Mouse (Mus musculus) lung, adult 2 months (tissue): ENCODE measurements around the gene Mst1. TPM values are rescaled to one million over a fixed set of nuclear protein-coding genes. Genes with fewer than 3 reads are reported as not detected.

Source experiments
- DNase-seq: peaks from one replicate; pipeline ENCODE4 v3.0.0; 2022
- H3K4me1 ChIP-seq: fragments of 200-500 bp; 2 replicates; pipeline ENCODE4 v1.6.1; 2011; ENCODE audit warnings: low read length; ENCODE audit not compliant: control insufficient read depth, insufficient read depth
- H3K4me3 ChIP-seq: fragments of 200-500 bp; replicated peaks from 2 replicates; pipeline ENCODE3; 2011; ENCODE audit warnings: low read depth, mild to moderate bottlenecking, control low read depth, low read length; ENCODE audit errors: extremely low read depth
- CTCF ChIP-seq: fragments of 200-500 bp; IDR thresholded peaks from 2 replicates; pipeline ENCODE4 v1.5.1; 2011; ENCODE audit warnings: mild to moderate bottlenecking, low read length, control low read depth; ENCODE audit not compliant: insufficient read depth
- POLR2A ChIP-seq: fragments of 200-500 bp; IDR thresholded peaks from 2 replicates; pipeline ENCODE4 v1.6.1; 2011; ENCODE audit warnings: low read depth, mild to moderate bottlenecking, control low read depth, low read length, borderline replicate concordance; ENCODE audit errors: extremely low read depth
- WGBS: fragments of 180-500 bp; shearing (Covaris S2); methylation state at CpG from one replicate; pipeline ENCODE4 v1.1.7; 2018; 5-methylcytosine and 5-hydroxymethylcytosine counted together
- polyA plus RNA-seq: library from polyadenylated mRNA; depleted of rRNA; stranded (reverse); fragments of >200 nt; gene quantifications from 2 replicates; pipeline ENCODE4 v1.2.3, GENCODE M21; 2012; rRNA removed

The Mst1 gene
- polyA plus RNA-seq, 1 experiment = 2.5 TPM

GRCm38 (mm10) chr9:108125731-108126130, 45.5 kb downstream of the Mst1 start:
- TF ChIP-seq CTCF (no peak), POLR2A (no peak)
- Histone ChIP-seq H3K4me3 (no peak overlapping the region), H3K4me1 (no peaks in the 10 kb centered on the region)
- 92% methylated on average over 8 of the region's 8 CpGs for WGBS
- no peak for DNase-seq

- DNase-seq = no peak
- TF ChIP-seq CTCF = no peak
- no peak for TF ChIP-seq POLR2A
- H3K4me1 ChIP-seq = no peaks in the 10 kb centered on the region
- no peak overlapping the region for H3K4me3 ChIP-seq
- 77% methylated on average over 17 of the region's 17 CpGs for WGBS
Observed at GRCm38 (mm10) chr9:108126436-108127180, 46.4 kb downstream of the Mst1 start.

GRCm38 (mm10) chr9:108128248-108128647, 48.0 kb downstream of the Mst1 start:
- no peak for DNase-seq
- no peaks in the 10 kb centered on the region for H3K4me1 ChIP-seq
- no peak overlapping the region for H3K4me3 ChIP-seq
- 82% methylated on average over 11 of the region's 11 CpGs for WGBS
- no peak for TF ChIP-seq CTCF
- TF ChIP-seq POLR2A = no peak

- DNase-seq = no peak
- 67% methylated on average over 13 of the region's 13 CpGs for WGBS
- Histone ChIP-seq H3K4me3 (no peak overlapping the region), H3K4me1 (no peaks in the 10 kb centered on the region)
- no peak for TF ChIP-seq CTCF
- TF ChIP-seq POLR2A = no peak
Observed at GRCm38 (mm10) chr9:108129042-108129948, 49.1 kb downstream of the Mst1 start.

- Histone ChIP-seq H3K4me1 (no peaks in the 10 kb centered on the region), H3K4me3 (no peak overlapping the region)
- WGBS = 78% methylated on average over 5 of the region's 5 CpGs
- no peak for TF ChIP-seq POLR2A
- TF ChIP-seq CTCF = no peak
- DNase-seq = no peak
Observed at GRCm38 (mm10) chr9:108131502-108131901, 51.3 kb downstream of the Mst1 start.

- TF ChIP-seq CTCF (no peak), POLR2A (no peak)
- Histone ChIP-seq H3K4me1 (no peaks in the 10 kb centered on the region), H3K4me3 (no peak overlapping the region)
- no peak for DNase-seq
- 89% methylated on average over 3 of the region's 3 CpGs for WGBS
Observed at GRCm38 (mm10) chr9:108132373-108132772, 52.1 kb downstream of the Mst1 start.

- no peak overlapping the region for H3K4me3 ChIP-seq
- WGBS = 84% methylated on average over 1 of the region's 1 CpGs
- no peaks in the 10 kb centered on the region for H3K4me1 ChIP-seq
- DNase-seq = no peak
- TF ChIP-seq POLR2A (no peak), CTCF (no peak)
Observed at GRCm38 (mm10) chr9:108133478-108133877, 53.2 kb downstream of the Mst1 start.

Other genes starting within 250 kb of the Mst1 start
- gene Rbm6, start 207.2 kb upstream of the Mst1 start, polyA plus RNA-seq = 13.0 and 19.0 TPM in 2 replicates
- gene Mon1a, start 192.3 kb upstream of the Mst1 start, polyA plus RNA-seq = 29.4 and 31.7 TPM in 2 replicates
- gene Mst1r, start 173.6 kb upstream of the Mst1 start, polyA plus RNA-seq = 17.8 and 27.4 TPM in 2 replicates
- gene Actl11, start 152.0 kb upstream of the Mst1 start, polyA plus RNA-seq = not detected in 2 replicates
- 0.06 and 0.09 TPM in 2 replicates for gene Camkv, start 144.8 kb upstream of the Mst1 start, polyA plus RNA-seq
- 0.79 and 0.93 TPM in 2 replicates for gene Traip, start 130.3 kb upstream of the Mst1 start, polyA plus RNA-seq
- 94.0 and 124 TPM in 2 replicates for gene Uba7, start 104.9 kb upstream of the Mst1 start, polyA plus RNA-seq
- gene Gm20661, start 97.4 kb upstream of the Mst1 start, polyA plus RNA-seq = 3.3 and 5.5 TPM in 2 replicates
- gene Inka1, start 94.6 kb upstream of the Mst1 start, polyA plus RNA-seq = 23.1 and 26.6 TPM in 2 replicates
- 72.3 and 89.2 TPM in 2 replicates for gene Cdhr4, start 87.9 kb upstream of the Mst1 start, polyA plus RNA-seq
- 6.3 and 11.5 TPM in 2 replicates for gene Gm20662, start 84.1 kb upstream of the Mst1 start, polyA plus RNA-seq
- 116 and 132 TPM in 2 replicates for gene Ip6k1, start 77.9 kb upstream of the Mst1 start, polyA plus RNA-seq
- gene Gmppb, start 31.2 kb upstream of the Mst1 start, polyA plus RNA-seq = 14.6 and 20.3 TPM in 2 replicates
- gene Amigo3, start 27.3 kb upstream of the Mst1 start, polyA plus RNA-seq = 2.3 and 3.2 TPM in 2 replicates
- gene Rnf123, start 2.9 kb downstream of the Mst1 start, polyA plus RNA-seq = 78.6 and 88.0 TPM in 2 replicates
- 64.7 and 74.8 TPM in 2 replicates for gene Apeh, start 14.2 kb downstream of the Mst1 start, polyA plus RNA-seq
- gene Bsn, start 109.9 kb downstream of the Mst1 start, polyA plus RNA-seq = 0.74 and 0.95 TPM in 2 replicates
- 125 and 170 TPM in 2 replicates for gene Dag1, start 183.5 kb downstream of the Mst1 start, polyA plus RNA-seq
- 15.1 and 21.4 TPM in 2 replicates for gene Nicn1, start 210.0 kb downstream of the Mst1 start, polyA plus RNA-seq
- 7.0 and 13.3 TPM in 2 replicates for gene Amt, start 216.4 kb downstream of the Mst1 start, polyA plus RNA-seq
- 167 and 313 TPM in 2 replicates for gene Rhoa, start 225.7 kb downstream of the Mst1 start, polyA plus RNA-seq
- 64.1 and 75.8 TPM in 2 replicates for gene Tcta, start 225.7 kb downstream of the Mst1 start, polyA plus RNA-seq